Mouse (Mus musculus) ES-E14 (cell line): ENCODE results near the gene Chp1.

Experiments
- CHD2 ChIP-seq: IDR thresholded peaks from 2 replicates; pipeline ENCODE4 v1.6.1; 2014; ENCODE audit warnings: mild to moderate bottlenecking, low read depth, low read length, inconsistent platforms
- HCFC1 ChIP-seq: IDR thresholded peaks from 2 replicates; pipeline ENCODE4 v1.6.1; 2012; ENCODE audit warnings: low read length, inconsistent platforms, borderline replicate concordance; ENCODE audit not compliant: insufficient read depth
- ZC3H11A ChIP-seq: IDR thresholded peaks from 2 replicates; pipeline ENCODE4 v1.6.1; 2012; ENCODE audit warnings: low read depth, mild to moderate bottlenecking, inconsistent platforms, low read length, borderline replicate concordance

- TF ChIP-seq ZC3H11A (no peak), CHD2 (no peak), HCFC1 (no peak)
Measured at GRCm38 (mm10) chr2:119583439-119583838, 35.9 kb downstream of the Chp1 start.
